Mouse (Mus musculus) liver, embryonic 13.5 days (tissue): ENCODE data around the gene Zan. TPM values are rescaled to one million over a fixed set of nuclear protein-coding genes. Genes with fewer than 3 reads are reported as not detected.

Experiments
- ATAC-seq: fragments of 200-750 bp; cut with Nextera tagmentation; 2 replicates; pipeline ENCODE4 v1.8.0; 2017; ENCODE audit warnings: low read depth, mild to moderate bottlenecking, moderate number of reproducible peaks, moderate library complexity
- DNase-seq: peaks from one replicate; pipeline ENCODE4 v3.0.0; 2022
- H3K27ac ChIP-seq: fragments of 300-500 bp; sonication (generic); 2 replicates; pipeline ENCODE4 v1.5.1; 2015; ENCODE audit warnings: moderate library complexity, mild to moderate bottlenecking, inconsistent platforms
- H3K27me3 ChIP-seq: fragments of 300-500 bp; sonication (generic); 2 replicates; pipeline ENCODE4 v1.6.1; 2015; ENCODE audit warnings: mild to moderate bottlenecking, inconsistent platforms
- H3K36me3 ChIP-seq: fragments of 300-500 bp; sonication (generic); 2 replicates; pipeline ENCODE4 v1.6.1; 2015; ENCODE audit warnings: mild to moderate bottlenecking, inconsistent platforms
- H3K4me1 ChIP-seq: fragments of 300-500 bp; sonication (generic); replicated peaks from 2 replicates; pipeline ENCODE4 v1.6.1; 2015; ENCODE audit warnings: inconsistent platforms
- H3K4me2 ChIP-seq: fragments of 300-500 bp; sonication (generic); 2 replicates; pipeline ENCODE4 v1.6.1; 2015; ENCODE audit warnings: inconsistent platforms, mild to moderate bottlenecking, moderate library complexity
- H3K4me3 ChIP-seq: fragments of 300-500 bp; sonication (generic); replicated peaks from 2 replicates; pipeline ENCODE4 v1.5.1; 2015; ENCODE audit warnings: mild to moderate bottlenecking, inconsistent platforms
- H3K9ac ChIP-seq: fragments of 300-500 bp; sonication (generic); 2 replicates; pipeline ENCODE4 v1.6.1; 2015; ENCODE audit warnings: mild to moderate bottlenecking, inconsistent platforms
- H3K9me3 ChIP-seq: fragments of 300-500 bp; sonication (generic); replicated peaks from 2 replicates; pipeline ENCODE4 v1.6.1; 2016; ENCODE audit warnings: inconsistent platforms
- WGBS: fragments of 180-500 bp; shearing (Covaris S2); methylation state at CpG from one replicate; pipeline ENCODE4 v1.1.7; 2015; ENCODE audit not compliant: insufficient replicate concordance; 5-methylcytosine and 5-hydroxymethylcytosine counted together
- polyA plus RNA-seq: library from polyadenylated mRNA; unstranded; fragments of >200 nt; fragmentation: Nextera tagmentation; extraction: Ambion mirVana; gene quantifications from 2 replicates; pipeline ENCODE4 v1.2.1, GENCODE M21; 2015

Gene Zan
- polyA plus RNA-seq, 1 experiment from 2014 or later: 0.12 TPM

DNA sequence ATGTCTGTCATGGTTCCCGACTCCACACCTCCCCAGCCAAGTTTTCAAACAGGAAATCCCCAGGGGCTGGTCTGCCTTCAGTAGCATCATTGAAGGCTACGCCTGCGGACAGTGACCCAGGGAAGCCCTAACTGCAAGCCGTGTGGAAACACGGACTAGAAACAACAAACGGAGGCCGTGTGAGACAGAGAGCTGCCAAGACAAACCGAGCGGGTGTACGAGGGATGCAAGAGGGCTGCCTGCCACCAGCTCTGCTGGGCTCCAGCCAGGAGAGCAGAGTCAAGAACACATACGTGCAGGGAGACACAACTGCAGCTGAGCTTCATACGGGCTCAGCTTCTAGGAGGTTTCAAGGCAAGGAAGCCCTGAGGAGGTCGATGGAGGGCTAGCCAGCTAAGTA, 17.0 kb upstream of the Zan start:
- H3K4me3 ChIP-seq: no peak overlapping the region
- H3K27ac ChIP-seq: no peak overlapping the region
- H3K4me1 ChIP-seq: no peaks in the 10 kb centered on the region
- no peaks in the 10 kb centered on the region for H3K27me3 ChIP-seq
- no peak overlapping the region for H3K9ac ChIP-seq
- no peak overlapping the region for H3K4me2 ChIP-seq
- 65% methylated on average over 13 of the region's 13 CpGs for WGBS
- DNase-seq: no peak
- H3K36me3 ChIP-seq: no peaks in the 10 kb centered on the region
- no peaks in the 10 kb centered on the region for H3K9me3 ChIP-seq
- ATAC-seq: no peak

DNA sequence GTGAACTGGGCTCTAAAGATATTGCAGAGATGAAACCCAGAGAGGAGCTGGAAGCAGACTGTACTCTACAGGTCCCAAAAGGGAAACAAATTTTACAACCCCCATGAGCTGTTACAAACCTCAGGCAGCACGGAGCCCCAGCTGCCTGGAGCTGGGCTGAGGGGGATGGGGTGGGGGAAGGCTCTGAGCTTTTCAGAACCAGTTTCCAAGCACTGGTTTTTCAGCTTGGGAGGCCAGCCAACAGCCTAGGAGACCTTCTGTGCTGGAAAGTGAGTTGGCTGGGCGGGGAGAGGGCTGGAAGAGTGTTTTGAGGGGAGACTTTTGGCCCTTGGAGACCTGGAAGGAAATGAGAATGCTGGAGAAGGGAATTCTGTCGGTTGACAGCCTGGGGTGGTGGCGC, 14.7 kb upstream of the Zan start:
- Histone ChIP-seq H3K4me2 (no peak overlapping the region), H3K9me3 (no peaks in the 10 kb centered on the region), H3K4me3 (no peak overlapping the region), H3K4me1 (no peaks in the 10 kb centered on the region), H3K36me3 (no peaks in the 10 kb centered on the region), H3K27me3 (peaks cover 3% of the 10 kb centered on the region), H3K27ac (no peak overlapping the region), H3K9ac (no peak overlapping the region)
- 44% methylated on average over 4 of the region's 4 CpGs for WGBS
- DNase-seq (no peak), ATAC-seq (no peak)

DNA sequence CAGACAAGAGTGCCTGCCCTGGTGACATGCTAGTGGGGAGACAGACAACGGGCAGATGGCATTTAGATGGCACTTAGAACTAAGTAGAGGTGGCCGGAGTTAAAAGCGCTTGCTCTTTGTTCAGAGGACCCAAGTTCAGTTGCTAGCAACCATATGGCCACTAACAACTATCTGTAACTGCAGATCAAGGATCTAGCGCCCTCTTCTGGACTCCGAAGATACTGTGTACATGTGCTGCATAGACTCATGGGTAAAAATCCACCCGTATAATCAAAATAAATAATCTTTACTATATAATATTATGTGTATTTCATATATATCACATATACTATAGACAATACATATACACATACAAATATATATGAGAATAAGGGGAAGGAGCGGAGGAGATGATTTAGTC, 10.8 kb upstream of the Zan start:
- DNase-seq (no peak), ATAC-seq (no peak)
- Histone ChIP-seq H3K36me3 (no peaks in the 10 kb centered on the region), H3K4me1 (no peaks in the 10 kb centered on the region), H3K9ac (no peak overlapping the region), H3K4me2 (no peak overlapping the region), H3K27ac (no peak overlapping the region), H3K9me3 (no peaks in the 10 kb centered on the region), H3K27me3 (peaks cover 29% of the 10 kb centered on the region), H3K4me3 (no peak overlapping the region)
- 73% methylated on average over 7 of the region's 7 CpGs for WGBS

DNA sequence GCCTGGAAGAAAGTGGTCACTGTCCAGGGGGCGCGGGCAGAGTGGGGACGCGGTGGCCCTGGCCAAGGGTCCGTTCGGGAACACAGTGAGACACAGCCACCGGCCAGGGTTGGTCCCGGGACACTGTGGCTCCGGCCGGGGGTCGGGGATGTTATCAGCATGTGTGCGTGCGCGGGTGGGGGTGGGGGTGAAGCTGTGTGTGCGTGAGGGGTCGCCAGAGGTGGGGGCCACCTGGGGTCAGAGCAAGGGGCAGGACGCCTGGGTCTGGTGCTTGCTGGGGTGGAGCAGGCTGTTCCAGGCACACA, 8.9 kb upstream of the Zan start:
- WGBS: 5% methylated on average over 17 of the region's 17 CpGs
- DNase-seq: no peak
- H3K9ac ChIP-seq: peak overlapping the region; percentile 45
- no peaks in the 10 kb centered on the region for H3K9me3 ChIP-seq
- no peak overlapping the region for H3K27ac ChIP-seq
- peaks cover 29% of the 10 kb centered on the region for H3K27me3 ChIP-seq
- no peak for ATAC-seq
- no peaks in the 10 kb centered on the region for H3K36me3 ChIP-seq
- peak overlapping the region; percentile 47 for H3K4me3 ChIP-seq
- H3K4me2 ChIP-seq: peak overlapping the region; percentile 43
- H3K4me1 ChIP-seq: no peaks in the 10 kb centered on the region

DNA sequence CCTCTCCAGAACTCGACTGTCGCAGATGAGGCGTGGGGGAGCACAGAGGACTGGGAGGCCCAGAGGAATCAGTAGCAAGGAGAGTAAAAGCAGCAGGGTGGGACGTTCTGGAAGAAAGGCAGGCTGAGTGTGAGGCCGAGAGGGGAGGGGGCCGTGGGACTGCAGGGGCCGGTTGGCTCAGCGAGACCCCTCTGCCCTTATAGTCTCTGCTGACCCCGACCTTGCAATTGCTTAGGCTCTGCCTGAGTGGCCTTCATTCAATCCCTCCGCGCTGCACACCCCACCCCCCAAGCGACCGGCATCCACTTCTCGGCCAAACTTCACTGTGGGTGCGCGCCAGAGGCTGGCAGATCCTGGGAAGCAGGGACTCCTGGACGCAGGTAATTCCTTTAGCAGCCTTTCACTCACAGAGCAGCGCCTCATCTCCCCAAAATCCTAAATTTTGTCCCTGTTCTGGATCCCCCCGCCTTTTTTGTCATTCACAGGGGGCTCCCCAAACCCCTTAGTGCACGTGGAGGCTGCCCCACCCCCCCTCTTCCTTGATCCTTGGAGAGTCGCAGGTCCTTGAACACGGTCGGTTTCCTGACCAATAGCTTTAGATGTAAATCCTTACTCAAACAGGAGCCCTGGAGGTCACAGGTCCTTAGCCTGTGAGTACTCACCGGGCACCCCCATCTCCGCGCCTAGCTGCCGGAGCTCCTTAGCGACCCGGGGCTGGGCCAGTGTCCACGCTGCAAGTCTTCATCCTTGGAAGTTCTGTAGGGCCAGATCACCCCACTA, 8.4 kb upstream of the Zan start:
- Histone ChIP-seq H3K9ac (peak overlapping the region; percentile 45), H3K27ac (no peak overlapping the region), H3K9me3 (no peaks in the 10 kb centered on the region), H3K4me2 (peak overlapping the region; percentile 43), H3K4me3 (peak overlapping the region; percentile 47), H3K4me1 (no peaks in the 10 kb centered on the region), H3K36me3 (no peaks in the 10 kb centered on the region), H3K27me3 (peaks cover 29% of the 10 kb centered on the region)
- WGBS: 15% methylated on average over 30 of the region's 30 CpGs
- DNase-seq: no peak
- ATAC-seq: no peak

DNA sequence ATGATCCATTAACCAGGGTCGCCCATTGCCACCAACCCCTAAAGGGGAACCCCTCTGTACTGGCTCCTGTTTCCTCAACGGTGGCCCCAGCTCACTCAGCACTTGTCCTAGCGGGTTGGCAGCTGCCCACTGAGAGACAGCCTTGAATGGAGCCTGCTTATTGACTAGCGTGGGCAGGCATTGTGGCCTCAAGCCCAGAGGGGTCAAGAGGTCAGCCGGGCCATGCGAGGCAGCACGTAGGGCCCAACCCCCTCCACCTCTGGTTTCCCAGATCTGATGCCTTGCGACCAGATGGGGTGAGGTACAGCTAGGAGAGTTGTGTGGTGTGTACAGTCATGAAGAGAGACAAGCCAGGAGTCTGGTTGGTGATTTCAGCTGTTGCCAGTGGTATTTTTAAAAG, 5.0 kb upstream of the Zan start:
- 44% methylated on average over 8 of the region's 8 CpGs for WGBS
- Histone ChIP-seq H3K4me1 (no peaks in the 10 kb centered on the region), H3K9me3 (no peaks in the 10 kb centered on the region), H3K36me3 (no peaks in the 10 kb centered on the region), H3K27ac (peak overlapping the region; percentile 68), H3K9ac (no peak overlapping the region), H3K4me3 (no peak overlapping the region), H3K4me2 (no peak overlapping the region), H3K27me3 (peaks cover 29% of the 10 kb centered on the region)
- peak; percentile 9 for DNase-seq
- ATAC-seq: peak; percentile 63

DNA sequence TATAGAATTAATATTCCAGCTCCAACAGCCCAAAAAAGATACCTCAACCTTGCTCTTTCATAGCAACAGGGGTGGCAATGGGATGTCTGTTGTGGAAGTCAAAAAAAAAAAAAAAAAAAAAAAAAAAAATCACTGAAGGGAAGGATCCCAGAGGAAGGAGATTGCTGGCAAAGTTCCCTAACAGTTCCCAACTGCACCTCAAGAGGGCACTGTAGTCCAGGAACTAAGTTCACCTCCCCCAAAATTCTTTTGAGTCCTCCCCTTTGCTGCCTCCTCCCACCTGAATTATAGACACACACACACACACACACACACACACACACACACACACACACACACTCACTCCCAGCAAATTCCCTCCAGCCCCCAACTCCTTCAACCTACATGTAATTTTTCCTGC, 4.3 kb upstream of the Zan start:
- H3K4me1 ChIP-seq: no peaks in the 10 kb centered on the region
- peak overlapping the region; percentile 68 for H3K27ac ChIP-seq
- no peaks in the 10 kb centered on the region for H3K9me3 ChIP-seq
- no peaks in the 10 kb centered on the region for H3K36me3 ChIP-seq
- no peak overlapping the region for H3K4me3 ChIP-seq
- H3K4me2 ChIP-seq: no peak overlapping the region
- no peak for ATAC-seq
- peaks cover 22% of the 10 kb centered on the region for H3K27me3 ChIP-seq
- H3K9ac ChIP-seq: no peak overlapping the region
- peak; percentile 23 for DNase-seq

DNA sequence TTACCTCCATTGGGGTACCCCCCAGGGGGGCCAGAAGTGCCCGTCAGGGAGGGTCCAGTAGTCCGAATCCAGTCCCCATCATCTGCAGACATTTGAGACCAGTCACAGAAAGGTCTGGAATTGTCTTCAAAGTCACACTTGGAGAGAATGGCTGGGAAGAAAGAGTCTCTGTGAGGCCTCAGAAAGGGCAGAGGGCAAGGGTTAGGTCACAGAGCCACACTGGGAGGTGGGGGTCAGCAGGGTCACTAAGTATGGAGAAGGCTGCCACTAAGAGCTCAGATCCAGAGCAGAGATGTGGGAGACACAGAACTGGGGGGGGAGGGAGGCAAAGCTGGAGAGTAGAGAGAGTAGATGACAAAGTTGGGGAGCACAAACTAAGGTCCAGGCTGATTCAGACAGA, 2.5 kb downstream of the Zan start:
- H3K9me3 ChIP-seq: no peaks in the 10 kb centered on the region
- H3K4me2 ChIP-seq: no peak overlapping the region
- H3K36me3 ChIP-seq: no peaks in the 10 kb centered on the region
- H3K4me1 ChIP-seq: peaks cover 8% of the 10 kb centered on the region
- H3K27me3 ChIP-seq: 0 out of 2 replicates have a peak, but pooled peaks cover 2% of the 10 kb centered on the region
- H3K27ac ChIP-seq: no peak overlapping the region
- H3K9ac ChIP-seq: no peak overlapping the region
- H3K4me3 ChIP-seq: no peak overlapping the region
- WGBS: 48% methylated on average over 2 of the region's 2 CpGs
- no peak for ATAC-seq
- DNase-seq: no peak

DNA sequence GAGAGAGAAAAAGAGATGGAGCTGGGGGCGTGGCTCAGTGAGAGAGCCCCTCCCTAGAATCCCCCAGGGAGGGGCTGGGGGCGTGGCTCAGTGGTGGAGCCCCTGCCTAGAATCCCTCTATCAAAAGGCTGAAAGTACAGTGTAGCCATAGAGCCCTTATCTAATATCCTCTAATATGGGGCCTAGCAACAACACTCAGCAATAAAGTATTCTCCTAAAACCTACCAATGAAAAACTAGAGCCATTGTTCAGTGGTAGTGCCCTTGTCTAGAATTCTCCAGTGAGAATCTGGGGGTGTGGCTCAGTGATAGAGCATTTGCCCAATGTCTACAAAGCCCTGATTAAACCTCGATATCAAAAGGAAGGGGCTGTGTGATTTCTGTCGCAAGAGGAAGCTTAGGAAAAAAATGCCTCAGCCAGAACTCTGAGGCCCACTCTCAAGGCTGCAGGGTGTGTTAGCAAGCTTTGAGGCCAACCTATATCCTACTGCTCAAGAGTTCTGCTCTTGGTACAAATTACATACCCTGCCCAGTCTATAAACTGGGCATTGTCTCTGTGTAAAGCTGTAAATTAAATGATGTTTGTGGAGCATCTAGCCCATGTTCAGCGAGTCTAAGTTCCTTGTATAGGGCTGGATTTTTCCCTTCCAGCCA, 4.5 kb downstream of the Zan start:
- H3K4me2 ChIP-seq: no peak overlapping the region
- ATAC-seq: peak; percentile 34

DNA sequence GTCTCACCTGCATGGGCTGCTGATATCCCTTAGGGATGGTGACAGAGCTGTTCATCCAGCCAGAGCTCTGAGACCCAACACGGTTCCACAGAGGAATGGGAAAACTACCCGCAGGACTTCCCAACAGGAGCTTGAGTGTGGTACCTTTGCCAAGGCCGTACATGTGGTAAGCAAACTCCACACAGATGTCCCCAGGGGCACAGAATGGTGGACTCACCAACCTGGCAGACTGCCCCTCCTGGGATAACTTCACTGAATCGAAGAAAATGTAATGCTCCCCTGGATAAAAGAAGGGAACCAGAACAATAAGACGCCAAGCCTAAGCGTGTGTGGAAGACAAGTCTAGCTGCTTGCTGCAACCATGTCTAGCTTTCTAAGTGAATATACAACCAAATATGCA, 9.9 kb downstream of the Zan start:
- no peaks in the 10 kb centered on the region for H3K9me3 ChIP-seq
- no peak for DNase-seq
- no peak overlapping the region for H3K9ac ChIP-seq
- no peak overlapping the region for H3K27ac ChIP-seq
- WGBS: 79% methylated on average over 6 of the region's 6 CpGs
- peaks cover 5% of the 10 kb centered on the region for H3K4me1 ChIP-seq
- no peaks in the 10 kb centered on the region for H3K36me3 ChIP-seq
- ATAC-seq: no peak
- no peak overlapping the region for H3K4me3 ChIP-seq
- H3K27me3 ChIP-seq: no peaks in the 10 kb centered on the region
- H3K4me2 ChIP-seq: no peak overlapping the region

More for the DNA sequence above, 4.5 kb downstream of the Zan start:
- Histone ChIP-seq H3K9me3 (no peaks in the 10 kb centered on the region), H3K4me1 (peaks cover 12% of the 10 kb centered on the region), H3K27ac (no peak overlapping the region), H3K36me3 (no peaks in the 10 kb centered on the region), H3K9ac (no peak overlapping the region), H3K4me3 (no peak overlapping the region), H3K27me3 (0 out of 2 replicates have a peak, but pooled peaks cover 2% of the 10 kb centered on the region)
- WGBS: 28% methylated on average over 5 of the region's 5 CpGs
- no peak for DNase-seq

DNA sequence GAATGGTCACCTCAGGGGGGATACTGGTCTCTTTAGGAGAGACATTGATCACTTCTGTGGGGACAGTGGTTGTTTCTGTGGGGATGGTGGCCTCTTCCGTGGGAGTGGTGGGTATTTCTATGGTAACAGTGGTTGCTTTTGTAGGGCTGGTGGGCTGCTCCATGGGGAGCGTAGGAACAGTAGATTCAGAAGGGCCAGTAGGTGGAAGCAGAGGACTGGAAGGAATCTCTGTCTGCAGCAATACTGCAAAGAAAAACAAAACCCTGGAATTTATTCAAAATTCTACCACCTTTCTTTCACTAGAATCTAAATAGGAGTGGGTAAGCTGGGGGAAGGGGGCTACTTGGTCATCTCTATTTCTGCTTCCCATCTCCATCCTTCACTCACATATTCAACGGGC, 11.8 kb downstream of the Zan start:
- no peak overlapping the region for H3K27ac ChIP-seq
- no peaks in the 10 kb centered on the region for H3K9me3 ChIP-seq
- H3K27me3 ChIP-seq: no peaks in the 10 kb centered on the region

More for the DNA sequence above, 11.8 kb downstream of the Zan start:
- Histone ChIP-seq H3K36me3 (no peaks in the 10 kb centered on the region), H3K4me2 (no peak overlapping the region), H3K9ac (no peak overlapping the region), H3K4me1 (peaks cover 4% of the 10 kb centered on the region; the same call in 1 of the 2 replicates), H3K4me3 (no peak overlapping the region)
- WGBS: 41% methylated on average over 3 of the region's 3 CpGs
- ATAC-seq: no peak
- DNase-seq: no peak
